Mouse (Mus musculus): Measurements from ENCODE around the gene Gm28051.

GRCm38 (mm10) chr12:102739096-102739495 is 18.5 kb downstream of the Gm28051 start:
- TF ChIP-seq MAFK (IDR thresholded peaks at IDR 0.05; ENCODE audit: insufficient replicate concordance, low read length) (no peak), MEF2A (IDR thresholded peaks at IDR 0.05; ENCODE audit: borderline replicate concordance, low read depth, low read length) (no peak), CTCF (conservative IDR thresholded peaks at IDR 0.05 in 1 of 2, IDR thresholded peaks at IDR 0.05 in 1 of 2; ENCODE audit: low read depth in 2 of 2, low read length in 2 of 2) (no peak), UBTF (IDR thresholded peaks at IDR 0.05; ENCODE audit: low read depth, low read length) (no peak)
